Mouse (Mus musculus) myocyte (in vitro differentiated cells): ENCODE measurements around the gene Usp22.

Experiments
- E2F4 ChIP-seq: IDR thresholded peaks from one replicate; pipeline ENCODE4 v1.6.1; 2011; ENCODE audit warnings: mild to moderate bottlenecking, control low read depth, moderate library complexity; ENCODE audit not compliant: insufficient read depth
- MAX ChIP-seq: IDR thresholded peaks from one replicate; pipeline ENCODE4 v1.6.1; 2011; ENCODE audit warnings: low read depth, mild to moderate bottlenecking, control low read depth
- MYOG ChIP-seq, 3 experiments: IDR thresholded peaks; one replicate each; pipeline ENCODE4 v1.6.1; 2011; ENCODE audit warnings: control low read depth in 2 of 3, low read depth in 2 of 3, mild to moderate bottlenecking in 2 of 3; ENCODE audit not compliant: insufficient read length in 2 of 3, control insufficient read depth in 1 of 3, insufficient read depth in 1 of 3
- POLR2A ChIP-seq: IDR thresholded peaks from one replicate; pipeline ENCODE4 v1.6.1; 2011; ENCODE audit warnings: low read depth, mild to moderate bottlenecking, control low read depth, moderate library complexity; ENCODE audit not compliant: insufficient read length
- REST ChIP-seq: IDR thresholded peaks from one replicate; pipeline ENCODE4 v1.6.1; 2011; ENCODE audit warnings: mild to moderate bottlenecking, control low read depth, moderate library complexity; ENCODE audit not compliant: insufficient read depth, insufficient read length
- TCF12 ChIP-seq: IDR thresholded peaks from one replicate; pipeline ENCODE4 v1.6.1; 2011; ENCODE audit warnings: mild to moderate bottlenecking, control low read depth; ENCODE audit not compliant: poor library complexity, insufficient read depth, severe bottlenecking
- USF1 ChIP-seq: IDR thresholded peaks from one replicate; pipeline ENCODE4 v1.6.1; 2011; ENCODE audit warnings: low read depth, mild to moderate bottlenecking, control low read depth, moderate library complexity

DNA sequence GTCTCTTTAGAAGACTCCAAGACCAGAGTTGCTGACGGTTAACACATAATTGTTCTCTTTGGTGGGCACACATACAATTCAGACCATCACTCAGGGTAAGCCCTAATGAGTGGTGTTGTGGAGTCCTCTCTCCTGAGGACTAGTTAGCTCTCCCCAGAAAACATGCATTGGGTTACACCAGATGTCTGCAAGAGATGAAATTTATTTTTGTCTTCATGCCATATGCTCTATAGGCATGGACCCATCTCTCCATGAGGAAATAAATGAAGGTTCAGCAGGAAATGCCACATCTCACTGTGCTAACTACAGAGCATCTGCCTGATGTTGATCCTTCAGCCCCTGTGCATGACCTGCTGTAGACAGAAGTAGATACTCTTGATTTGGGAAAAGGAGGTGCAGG is 47.2 kb upstream of the Usp22 start:
- TF ChIP-seq TCF12 (no peak), E2F4 (no peak), MYOG (IDR thresholded peaks at IDR 0.05; ENCODE audit: control insufficient read depth in 1 of 3, insufficient read depth in 1 of 3, insufficient read length in 2 of 3, low read depth in 2 of 3) (no peak), POLR2A (no peak), MAX (no peak), REST (no peak), USF1 (no peak)
